Mouse (Mus musculus) stomach, embryonic 14.5 days (tissue): ENCODE measurements around the gene Olfr655. TPM values are rescaled to one million over a fixed set of nuclear protein-coding genes. Genes with fewer than 3 reads are reported as not detected.

Experiments
- ATAC-seq: fragments of 200-750 bp; cut with Nextera tagmentation; 2 replicates; pipeline ENCODE4 v1.8.0; 2017; ENCODE audit warnings: low read depth, moderate TSS enrichment; ENCODE audit not compliant: insufficient number of reproducible peaks, insufficient read depth, low FRiP score
- H3K27ac ChIP-seq: fragments of 300-500 bp; sonication (generic); 2 replicates; pipeline ENCODE4 v1.5.1; 2014; ENCODE audit warnings: mild to moderate bottlenecking, low read length, moderate library complexity, mixed read lengths
- H3K27me3 ChIP-seq: fragments of 300-500 bp; sonication (generic); 2 replicates; pipeline ENCODE4 v1.6.1; 2014; ENCODE audit warnings: low read length, control low read depth, mixed read lengths; ENCODE audit not compliant: control insufficient read depth, insufficient read depth
- H3K36me3 ChIP-seq: fragments of 300-500 bp; sonication (generic); 2 replicates; pipeline ENCODE4 v1.6.1; 2014; ENCODE audit warnings: mild to moderate bottlenecking, control low read depth, low read length, moderate library complexity, mixed read lengths; ENCODE audit not compliant: control insufficient read depth, insufficient read depth
- H3K4me1 ChIP-seq: fragments of 300-500 bp; sonication (generic); 2 replicates; pipeline ENCODE4 v1.6.1; 2014; ENCODE audit warnings: low read length, control low read depth, mixed read lengths; ENCODE audit not compliant: control insufficient read depth, insufficient read depth
- H3K4me2 ChIP-seq: fragments of 300-500 bp; sonication (generic); replicated peaks from 2 replicates; pipeline ENCODE4 v1.6.1; 2014; ENCODE audit warnings: low read depth, low read length, control low read depth
- H3K4me3 ChIP-seq: fragments of 300-500 bp; sonication (generic); 2 replicates; pipeline ENCODE4 v1.5.1; 2014; ENCODE audit warnings: low read depth, low read length, control low read depth
- H3K9ac ChIP-seq: fragments of 300-500 bp; sonication (generic); replicated peaks from 2 replicates; pipeline ENCODE4 v1.6.1; 2014; ENCODE audit warnings: low read depth, mild to moderate bottlenecking, control low read depth, low read length, moderate library complexity, mixed read lengths
- H3K9me3 ChIP-seq: fragments of 300-500 bp; sonication (generic); 2 replicates; pipeline ENCODE4 v1.6.1; 2016; ENCODE audit warnings: low read depth, low read length, control low read depth; ENCODE audit not compliant: control insufficient read depth
- WGBS: fragments of 180-500 bp; shearing (Covaris S2); extraction: QIAGEN DNeasy Blood & Tissue Kit; methylation state at CpG from one replicate; pipeline ENCODE4 v1.1.7; 2014; 5-methylcytosine and 5-hydroxymethylcytosine counted together
- polyA plus RNA-seq: library from polyadenylated mRNA; unstranded; fragments of >200 nt; fragmentation: Nextera tagmentation; extraction: Ambion mirVana; gene quantifications from 2 replicates; pipeline ENCODE4 v1.2.1, GENCODE M21; 2014

Gene Olfr655
- polyA plus RNA-seq, 1 experiment from 2014 or later: not detected

- Histone ChIP-seq H3K27me3 (no peaks in the 10 kb centered on the region), H3K4me2 (no peak overlapping the region), H3K4me3 (no peak overlapping the region), H3K36me3 (no peaks in the 10 kb centered on the region), H3K9ac (no peak overlapping the region), H3K27ac (no peak overlapping the region), H3K9me3 (no peaks in the 10 kb centered on the region), H3K4me1 (no peaks in the 10 kb centered on the region)
- no peak for ATAC-seq
- 80% methylated on average over 4 of the region's 4 CpGs for WGBS
Observed at GRCm38 (mm10) chr7:104581429-104581828, 20.1 kb downstream of the Olfr655 start.

- Histone ChIP-seq H3K9ac (no peak overlapping the region), H3K4me2 (no peak overlapping the region), H3K4me3 (no peak overlapping the region), H3K9me3 (no peaks in the 10 kb centered on the region), H3K36me3 (no peaks in the 10 kb centered on the region), H3K27ac (no peak overlapping the region), H3K27me3 (no peaks in the 10 kb centered on the region), H3K4me1 (no peaks in the 10 kb centered on the region)
- ATAC-seq: no peak
- 91% methylated on average over 4 of the region's 4 CpGs for WGBS
Observed at GRCm38 (mm10) chr7:104580846-104581245, 20.7 kb downstream of the Olfr655 start.

- Histone ChIP-seq H3K27me3 (no peaks in the 10 kb centered on the region), H3K4me2 (no peak within 1 kb of the TSS), H3K9me3 (no peaks in the 10 kb centered on the region), H3K9ac (no peak within 1 kb of the TSS), H3K4me3 (no peak within 1 kb of the TSS), H3K4me1 (no peaks in the 10 kb centered on the region), H3K36me3 (no peaks in the 10 kb centered on the region), H3K27ac (no peak within 1 kb of the TSS)
- WGBS: 68% methylated on average over 2 of the region's 2 CpGs
- ATAC-seq: no peak
Observed at GRCm38 (mm10) chr7:104577014-104577413, 24.6 kb downstream of the Olfr655 start, which contains the start of gene Olfr653. Olfr653 (plus strand) TSS chr7:104577314.

- no peak within 1 kb of the TSS for H3K4me2 ChIP-seq
- no peak within 1 kb of the TSS for H3K9ac ChIP-seq
- no peak within 1 kb of the TSS for H3K27ac ChIP-seq
- ATAC-seq: no peak
- no peak within 1 kb of the TSS for H3K4me3 ChIP-seq
- no peaks in the 10 kb centered on the region for H3K9me3 ChIP-seq
- H3K27me3 ChIP-seq: no peaks in the 10 kb centered on the region
- H3K36me3 ChIP-seq: no peaks in the 10 kb centered on the region
- H3K4me1 ChIP-seq: no peaks in the 10 kb centered on the region
Observed at GRCm38 (mm10) chr7:104560601-104561000, 41.0 kb downstream of the Olfr655 start, which contains the start of gene Olfr652. Olfr652 (plus strand) TSS chr7:104560901.

- Histone ChIP-seq H3K9ac (no peak overlapping the region), H3K4me1 (no peaks in the 10 kb centered on the region), H3K4me3 (no peak overlapping the region), H3K27me3 (no peaks in the 10 kb centered on the region), H3K36me3 (no peaks in the 10 kb centered on the region), H3K4me2 (no peak overlapping the region), H3K27ac (no peak overlapping the region), H3K9me3 (no peaks in the 10 kb centered on the region)
- no peak for ATAC-seq
- WGBS: 71% methylated on average over 1 of the region's 1 CpGs
Observed at GRCm38 (mm10) chr7:104552700-104553099, 48.9 kb downstream of the Olfr655 start.

- Histone ChIP-seq H3K36me3 (no peaks in the 10 kb centered on the region), H3K27ac (no peak within 1 kb of the TSS), H3K9me3 (no peaks in the 10 kb centered on the region), H3K9ac (no peak within 1 kb of the TSS), H3K4me3 (no peak within 1 kb of the TSS), H3K4me1 (no peaks in the 10 kb centered on the region), H3K27me3 (no peaks in the 10 kb centered on the region), H3K4me2 (no peak within 1 kb of the TSS)
- ATAC-seq: no peak
- 71% methylated on average over 5 of the region's 5 CpGs for WGBS
Observed at GRCm38 (mm10) chr7:104549833-104550232, 51.7 kb downstream of the Olfr655 start, which contains the start of gene Olfr651. Olfr651 (plus strand) TSS chr7:104550133.

Other genes starting within 250 kb of the Olfr655 start
- 2.6 and 3.1 TPM in 2 replicates for gene Trim12c, start 248.4 kb downstream of the Olfr655 start, polyA plus RNA-seq
- gene Trim30b, start 231.9 kb downstream of the Olfr655 start, polyA plus RNA-seq: 0.11 and 0.22 TPM in 2 replicates
- 0.20 TPM in 1 of 2 replicates, not detected in the other for gene Trim30c, start 200.9 kb downstream of the Olfr655 start, polyA plus RNA-seq
- 1.4 and 1.9 TPM in 2 replicates for gene Trim30a, start 136.6 kb downstream of the Olfr655 start, polyA plus RNA-seq
- 0.62 and 0.73 TPM in 2 replicates for gene Trim30d, start 93.9 kb downstream of the Olfr655 start, polyA plus RNA-seq
- not detected in 2 replicates for gene Olfr651, start 51.6 kb downstream of the Olfr655 start, polyA plus RNA-seq
- gene Olfr652, start 40.9 kb downstream of the Olfr655 start, polyA plus RNA-seq: not detected in 2 replicates
- gene Olfr653, start 24.5 kb downstream of the Olfr655 start, polyA plus RNA-seq: not detected in 2 replicates
- not detected in 2 replicates for gene Olfr654, start 14.8 kb downstream of the Olfr655 start, polyA plus RNA-seq
- gene Olfr656, start 12.2 kb upstream of the Olfr655 start, polyA plus RNA-seq: not detected in 2 replicates
- gene Olfr657, start 23.0 kb upstream of the Olfr655 start, polyA plus RNA-seq: not detected in 2 replicates
- not detected in 2 replicates for gene Olfr658, start 45.5 kb upstream of the Olfr655 start, polyA plus RNA-seq
- gene Olfr659, start 65.0 kb upstream of the Olfr655 start, polyA plus RNA-seq: not detected in 2 replicates
- gene Olfr661, start 84.7 kb upstream of the Olfr655 start, polyA plus RNA-seq: not detected in 2 replicates
- gene Usp17le, start 175.7 kb upstream of the Olfr655 start, polyA plus RNA-seq: not detected in 2 replicates
- not detected in 2 replicates for gene Usp17lb, start 240.8 kb upstream of the Olfr655 start, polyA plus RNA-seq